Comparison of ENCODE assay signal across 21 mouse cellular contexts in genomic region chr3:131065001-131065400, GRCm38 (mm10). TPM values are rescaled to one million over a fixed set of nuclear protein-coding genes. Genes with fewer than 3 reads are reported as not detected.
DNase-seq lines count a peak whose midpoint lies in the region; ATAC-seq lines count a peak whose summit lies in the region.
"Had no signal": no experiment of that assay in that cellular context is flagged by ENCODE, and none has a peak within 500 bp of the region (broad histone marks: within the 10 kb centered on the region; RNA-seq: fewer than 3 reads in every experiment).

No protein-coding gene starts in this region.

- H3K9ac ChIP-seq in hindbrain, embryonic 13.5 days, result no peak overlapping the region
- H3K9ac ChIP-seq: forebrain, embryonic 13.5 days; forebrain, postnatal 0 days; heart, embryonic 13.5 days; hindbrain, embryonic 12.5 days; intestine, embryonic 15.5 days had no signal

- no peak overlapping the region for H3K4me3 ChIP-seq in hindbrain, embryonic 13.5 days
- H3K4me3 ChIP-seq: embryonic facial prominence, embryonic 10.5 days; forebrain, embryonic 13.5 days; heart, embryonic 13.5 days; hindbrain, embryonic 12.5 days; intestine, embryonic 15.5 days had no signal

- no peaks in the 10 kb centered on the region for H3K4me1 ChIP-seq in hindbrain, embryonic 13.5 days (replicated peaks)
- H3K4me1 ChIP-seq: heart, embryonic 13.5 days; hindbrain, embryonic 12.5 days; intestine, embryonic 15.5 days had no signal

- ATAC-seq in hindbrain, embryonic 13.5 days (ENCODE audit: low FRiP score), result no peak
- ATAC-seq: forebrain, embryonic 13.5 days; forebrain, postnatal 0 days; hindbrain, postnatal 0 days; intestine, embryonic 15.5 days had no signal

- H3K27me3 ChIP-seq in hindbrain, embryonic 13.5 days, result 0 out of 2 replicates have a peak, but pooled peaks cover 3% of the 10 kb centered on the region
- H3K27me3 ChIP-seq: forebrain, embryonic 13.5 days; heart, embryonic 13.5 days; hindbrain, embryonic 12.5 days; intestine, embryonic 15.5 days had no signal

- peak; percentile 63 for DNase-seq in thymus, postnatal 0 days (ENCODE audit: low spot score)
- DNase-seq in thymus, postnatal 10 days (ENCODE audit: low spot score in 2 of 2), result no peak
- DNase-seq in ES-CJ7 (ENCODE audit: low read depth, low spot score), result peak; percentile 44
- peak; percentile 54 for DNase-seq in ZHBTc4 (ENCODE audit: low read depth, low spot score)
- peak; percentile 22 to 32 for DNase-seq in thymus, postnatal 36 days
- no peak for DNase-seq in kidney, postnatal 25 days
- DNase-seq: adrenal gland, adult 2 months; adrenal gland, postnatal 36 days; cerebellum, adult 2 months; cerebellum, postnatal 10 days; forebrain, postnatal 0 days; gastrocnemius, postnatal 14 days; heart, postnatal 4 days had no signal

- whole genome bisulfite sequencing in hindbrain, embryonic 13.5 days, result 82% methylated on average over 9 of the region's 9 CpGs

- no peak overlapping the region for H3K27ac ChIP-seq in hindbrain, embryonic 13.5 days
- H3K27ac ChIP-seq: embryonic facial prominence, embryonic 10.5 days; forebrain, embryonic 13.5 days; heart, embryonic 13.5 days; hindbrain, embryonic 12.5 days; hindbrain, postnatal 0 days; intestine, embryonic 15.5 days had no signal

- H3K4me2 ChIP-seq in hindbrain, embryonic 13.5 days, result no peak overlapping the region
- H3K4me2 ChIP-seq: forebrain, embryonic 13.5 days; heart, embryonic 13.5 days; hindbrain, embryonic 12.5 days; intestine, embryonic 15.5 days had no signal

- H3K36me3 ChIP-seq in hindbrain, embryonic 13.5 days, result no peaks in the 10 kb centered on the region
- H3K36me3 ChIP-seq: embryonic facial prominence, embryonic 10.5 days; G1E; heart, embryonic 13.5 days; hindbrain, embryonic 12.5 days; intestine, embryonic 15.5 days had no signal

- no peaks in the 10 kb centered on the region for H3K9me3 ChIP-seq in hindbrain, embryonic 13.5 days
- H3K9me3 ChIP-seq: embryonic facial prominence, embryonic 10.5 days; forebrain, embryonic 13.5 days; heart, embryonic 13.5 days; hindbrain, embryonic 12.5 days; intestine, embryonic 15.5 days had no signal

RNA-seq across cellular contexts. Expression of gene Lef1, which starts 45.3 kb away (rescaled TPM):
- polyA plus RNA-seq in thymus, postnatal 0 days (2015; fragmentation: Nextera tagmentation; extraction: Ambion mirVana), result 284 and 306 TPM in 2 replicates
- polyA plus RNA-seq in hindbrain, embryonic 13.5 days (2015; fragmentation: Nextera tagmentation; extraction: Ambion mirVana), result 13.5 and 13.6 TPM in 2 replicates
- polyA plus RNA-seq: G1E had no signal

Comparison
In these comparisons a context has a peak if more than half of its experiments do, and no peak if none do; other contexts are left out.
1. DNase-seq: peak in thymus, postnatal 0 days (single experiment), ES-CJ7 (single experiment), ZHBTc4 (single experiment) and thymus, postnatal 36 days (2 of 2); none in thymus, postnatal 10 days (0 of 2) and kidney, postnatal 25 days (0 of 2).
2. RNA of gene Lef1, which starts 45.3 kb away (polyA plus RNA-seq): 284 to 306 TPM in thymus, postnatal 0 days; 13.5 to 13.6 TPM in hindbrain, embryonic 13.5 days; every median in the first group is over 10 times any median in the second.